Mouse (Mus musculus) embryonic facial prominence, embryonic 15.5 days (tissue): Measurements from ENCODE around the gene Cntn1. TPM values are rescaled to one million over a fixed set of nuclear protein-coding genes. Genes with fewer than 3 reads are reported as not detected.

ENCODE experiments used
- ATAC-seq: fragments of 200-750 bp; cut with Nextera tagmentation; 2 replicates; pipeline ENCODE4 v1.8.0; 2017; ENCODE audit warnings: low read depth, moderate TSS enrichment; ENCODE audit not compliant: insufficient number of reproducible peaks, low FRiP score, low TSS enrichment
- H3K27ac ChIP-seq: fragments of 300-500 bp; sonication (generic); replicated peaks from 2 replicates; pipeline ENCODE4 v1.5.1; 2015; ENCODE audit warnings: mild to moderate bottlenecking, inconsistent platforms
- H3K27me3 ChIP-seq: fragments of 300-500 bp; sonication (generic); 2 replicates; pipeline ENCODE4 v1.6.1; 2015; ENCODE audit warnings: inconsistent platforms
- H3K36me3 ChIP-seq: fragments of 300-500 bp; sonication (generic); 2 replicates; pipeline ENCODE4 v1.6.1; 2015; ENCODE audit warnings: mild to moderate bottlenecking, inconsistent platforms
- H3K4me1 ChIP-seq: fragments of 300-500 bp; sonication (generic); 2 replicates; pipeline ENCODE4 v1.6.1; 2015; ENCODE audit warnings: inconsistent platforms
- H3K4me2 ChIP-seq: fragments of 300-500 bp; sonication (generic); replicated peaks from 2 replicates; pipeline ENCODE4 v1.6.1; 2015; ENCODE audit warnings: mild to moderate bottlenecking, inconsistent platforms
- H3K4me3 ChIP-seq: fragments of 300-500 bp; sonication (generic); replicated peaks from 2 replicates; pipeline ENCODE4 v1.5.1; 2015; ENCODE audit warnings: mild to moderate bottlenecking, inconsistent platforms
- H3K9ac ChIP-seq: fragments of 300-500 bp; sonication (generic); 2 replicates; pipeline ENCODE4 v1.6.1; 2015; ENCODE audit warnings: inconsistent platforms
- H3K9me3 ChIP-seq: fragments of 300-500 bp; sonication (generic); replicated peaks from 2 replicates; pipeline ENCODE4 v1.6.1; 2016; ENCODE audit warnings: inconsistent platforms
- WGBS: fragments of 180-500 bp; shearing (Covaris S2); methylation state at CpG from one replicate; pipeline ENCODE4 v1.1.7; 2015; 5-methylcytosine and 5-hydroxymethylcytosine counted together
- polyA plus RNA-seq: library from polyadenylated mRNA; unstranded; fragments of >200 nt; fragmentation: Nextera tagmentation; extraction: Ambion mirVana; gene quantifications from 2 replicates; pipeline ENCODE4 v1.2.1, GENCODE M21; 2015

The Cntn1 gene
- polyA plus RNA-seq, 1 experiment from 2014 or later: 2.2 TPM

- 63% methylated on average over 4 of the region's 4 CpGs for WGBS
- no peaks in the 10 kb centered on the region for H3K9me3 ChIP-seq
- no peak for ATAC-seq
These were observed 91.0 kb downstream of the Cntn1 start for GRCm38 (mm10) chr15:92141972-92142371.

GRCm38 (mm10) chr15:92154921-92155320, 104.0 kb downstream of the Cntn1 start:
- Histone ChIP-seq H3K27ac (no peak overlapping the region), H3K9me3 (no peaks in the 10 kb centered on the region), H3K27me3 (no peaks in the 10 kb centered on the region), H3K4me3 (no peak overlapping the region), H3K36me3 (no peaks in the 10 kb centered on the region), H3K4me1 (no peaks in the 10 kb centered on the region), H3K4me2 (no peak overlapping the region), H3K9ac (no peak overlapping the region)
- ATAC-seq: no peak
- 41% methylated on average over 2 of the region's 2 CpGs for WGBS

More at GRCm38 (mm10) chr15:92141972-92142371, 91.0 kb downstream of the Cntn1 start:
- no peak overlapping the region for H3K27ac ChIP-seq
- H3K4me3 ChIP-seq: no peak overlapping the region
- no peak overlapping the region for H3K4me2 ChIP-seq
- H3K9ac ChIP-seq: no peak overlapping the region
- H3K4me1 ChIP-seq: no peaks in the 10 kb centered on the region
- no peaks in the 10 kb centered on the region for H3K27me3 ChIP-seq
- no peaks in the 10 kb centered on the region for H3K36me3 ChIP-seq

GRCm38 (mm10) chr15:92160855-92161162, 109.8 kb downstream of the Cntn1 start:
- H3K4me2 ChIP-seq: no peak overlapping the region
- H3K9ac ChIP-seq: no peak overlapping the region
- no peaks in the 10 kb centered on the region for H3K36me3 ChIP-seq
- no peak for ATAC-seq
- 55% methylated on average over 10 of the region's 10 CpGs for WGBS
- no peaks in the 10 kb centered on the region for H3K4me1 ChIP-seq
- H3K27ac ChIP-seq: no peak overlapping the region
- no peak overlapping the region for H3K4me3 ChIP-seq
- H3K27me3 ChIP-seq: no peaks in the 10 kb centered on the region
- H3K9me3 ChIP-seq: no peaks in the 10 kb centered on the region

- no peaks in the 10 kb centered on the region for H3K4me1 ChIP-seq
- H3K36me3 ChIP-seq: no peaks in the 10 kb centered on the region
- H3K9me3 ChIP-seq: no peaks in the 10 kb centered on the region
- H3K27ac ChIP-seq: no peak overlapping the region
- H3K4me2 ChIP-seq: peak overlapping the region; percentile 2; the same call in 1 of the 2 replicates
- ATAC-seq: no peak
- H3K9ac ChIP-seq: no peak overlapping the region
- H3K27me3 ChIP-seq: no peaks in the 10 kb centered on the region
- 44% methylated on average over 20 of the region's 20 CpGs for WGBS
- no peak overlapping the region for H3K4me3 ChIP-seq
These were observed 110.4 kb downstream of the Cntn1 start for GRCm38 (mm10) chr15:92161163-92162025.

GRCm38 (mm10) chr15:92162835-92163234, 111.9 kb downstream of the Cntn1 start:
- no peak overlapping the region for H3K27ac ChIP-seq
- no peak overlapping the region for H3K4me3 ChIP-seq
- ATAC-seq: no peak
- no peaks in the 10 kb centered on the region for H3K9me3 ChIP-seq
- H3K27me3 ChIP-seq: no peaks in the 10 kb centered on the region
- H3K4me2 ChIP-seq: no peak overlapping the region
- no peak overlapping the region for H3K9ac ChIP-seq
- 66% methylated on average over 4 of the region's 4 CpGs for WGBS
- H3K36me3 ChIP-seq: no peaks in the 10 kb centered on the region
- H3K4me1 ChIP-seq: no peaks in the 10 kb centered on the region

GRCm38 (mm10) chr15:92164127-92164526, 113.2 kb downstream of the Cntn1 start:
- no peak overlapping the region for H3K9ac ChIP-seq
- ATAC-seq: no peak
- H3K36me3 ChIP-seq: no peaks in the 10 kb centered on the region
- H3K27ac ChIP-seq: no peak overlapping the region
- no peaks in the 10 kb centered on the region for H3K4me1 ChIP-seq
- no peak overlapping the region for H3K4me2 ChIP-seq
- 72% methylated on average over 3 of the region's 3 CpGs for WGBS
- no peak overlapping the region for H3K4me3 ChIP-seq
- no peaks in the 10 kb centered on the region for H3K27me3 ChIP-seq
- no peaks in the 10 kb centered on the region for H3K9me3 ChIP-seq

- H3K4me2 ChIP-seq: no peak overlapping the region
- no peaks in the 10 kb centered on the region for H3K27me3 ChIP-seq
- H3K4me1 ChIP-seq: no peaks in the 10 kb centered on the region
- no peak for ATAC-seq
- no peaks in the 10 kb centered on the region for H3K36me3 ChIP-seq
- H3K27ac ChIP-seq: no peak overlapping the region
- H3K9ac ChIP-seq: no peak overlapping the region
- H3K4me3 ChIP-seq: no peak overlapping the region
- H3K9me3 ChIP-seq: no peaks in the 10 kb centered on the region
- 80% methylated on average over 5 of the region's 5 CpGs for WGBS
These were observed 115.3 kb downstream of the Cntn1 start for GRCm38 (mm10) chr15:92166266-92166665.

GRCm38 (mm10) chr15:92175739-92176138, 124.8 kb downstream of the Cntn1 start:
- Histone ChIP-seq H3K4me3 (no peak overlapping the region), H3K27me3 (no peaks in the 10 kb centered on the region), H3K4me2 (no peak overlapping the region), H3K4me1 (no peaks in the 10 kb centered on the region), H3K9ac (no peak overlapping the region), H3K9me3 (no peaks in the 10 kb centered on the region), H3K27ac (no peak overlapping the region), H3K36me3 (no peaks in the 10 kb centered on the region)
- no peak for ATAC-seq
- WGBS: 61% methylated on average over 2 of the region's 2 CpGs

GRCm38 (mm10) chr15:92177413-92177812, 126.4 kb downstream of the Cntn1 start:
- Histone ChIP-seq H3K9me3 (no peaks in the 10 kb centered on the region), H3K36me3 (no peaks in the 10 kb centered on the region), H3K4me1 (no peaks in the 10 kb centered on the region), H3K27ac (no peak overlapping the region), H3K9ac (no peak overlapping the region), H3K4me3 (no peak overlapping the region), H3K4me2 (no peak overlapping the region), H3K27me3 (no peaks in the 10 kb centered on the region)
- ATAC-seq: no peak
- WGBS: 71% methylated on average over 9 of the region's 9 CpGs

- Histone ChIP-seq H3K27ac (no peak overlapping the region), H3K4me3 (no peak overlapping the region), H3K4me2 (no peak overlapping the region), H3K36me3 (no peaks in the 10 kb centered on the region), H3K9ac (no peak overlapping the region), H3K9me3 (no peaks in the 10 kb centered on the region), H3K27me3 (no peaks in the 10 kb centered on the region), H3K4me1 (no peaks in the 10 kb centered on the region)
- no peak for ATAC-seq
- 92% methylated on average over 2 of the region's 2 CpGs for WGBS
These were observed 134.5 kb downstream of the Cntn1 start for GRCm38 (mm10) chr15:92185484-92185883.

- Histone ChIP-seq H3K4me3 (no peak overlapping the region), H3K36me3 (no peaks in the 10 kb centered on the region), H3K4me2 (no peak overlapping the region), H3K9me3 (no peaks in the 10 kb centered on the region), H3K4me1 (no peaks in the 10 kb centered on the region), H3K27me3 (no peaks in the 10 kb centered on the region), H3K9ac (no peak overlapping the region), H3K27ac (no peak overlapping the region)
- 63% methylated on average over 2 of the region's 2 CpGs for WGBS
- no peak for ATAC-seq
These were observed 139.0 kb downstream of the Cntn1 start for GRCm38 (mm10) chr15:92190000-92190399.
